Mouse (Mus musculus): Measurements from ENCODE around the gene Tjap1. TPM values are rescaled to one million over a fixed set of nuclear protein-coding genes. Genes with fewer than 3 reads are reported as not detected.

Gene Tjap1
- polyA plus RNA-seq, 1 experiment from 2014 or later, result 29.3 TPM

DNA sequence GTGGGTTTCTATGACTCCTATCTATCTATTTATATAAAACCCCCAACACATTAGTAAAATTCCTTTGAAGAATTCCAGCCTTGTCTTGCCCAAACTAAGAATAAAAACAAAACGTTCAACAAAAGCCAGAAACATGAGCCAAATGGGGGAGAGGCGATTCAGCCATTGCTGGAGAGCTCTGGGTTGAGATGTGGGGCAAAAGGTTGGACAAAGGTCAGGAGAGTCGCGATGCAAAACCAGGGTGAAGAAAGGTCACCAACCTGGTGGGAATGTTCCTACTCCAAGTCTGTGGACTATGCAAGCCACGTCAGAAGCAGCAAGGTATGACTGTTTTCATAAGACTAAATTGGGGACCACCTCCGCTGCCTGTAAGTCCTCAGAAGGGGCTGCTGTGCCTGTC is 37.7 kb upstream of the Tjap1 start:
- Histone ChIP-seq H3K4me2 (replicated peaks; ENCODE audit: low read depth) (no peak overlapping the region), H3K9ac (ENCODE audit: low read depth, low read length) (no peak overlapping the region), H3K4me1 (replicated peaks; ENCODE audit: control insufficient read depth, insufficient read depth, low read length) (peaks cover 6% of the 10 kb centered on the region), H3K36me3 (ENCODE audit: control insufficient read depth, insufficient read depth) (peaks cover 20% of the 10 kb centered on the region; the same call in 1 of the 2 replicates), H3K27me3 (replicated peaks; ENCODE audit: control insufficient read depth, insufficient read depth, low read length) (no peaks in the 10 kb centered on the region), H3K9me3 (ENCODE audit: control insufficient read depth) (no peaks in the 10 kb centered on the region), H3K4me3 (ENCODE audit: low read depth, low read length) (no peak overlapping the region), H3K27ac (ENCODE audit: low read depth, low read length) (no peak overlapping the region)
- no peak for ATAC-seq
- 71% methylated on average over 6 of the region's 6 CpGs for WGBS
- no peak for TF ChIP-seq CTCF (IDR thresholded peaks at IDR 0.05; ENCODE audit: low read depth)

DNA sequence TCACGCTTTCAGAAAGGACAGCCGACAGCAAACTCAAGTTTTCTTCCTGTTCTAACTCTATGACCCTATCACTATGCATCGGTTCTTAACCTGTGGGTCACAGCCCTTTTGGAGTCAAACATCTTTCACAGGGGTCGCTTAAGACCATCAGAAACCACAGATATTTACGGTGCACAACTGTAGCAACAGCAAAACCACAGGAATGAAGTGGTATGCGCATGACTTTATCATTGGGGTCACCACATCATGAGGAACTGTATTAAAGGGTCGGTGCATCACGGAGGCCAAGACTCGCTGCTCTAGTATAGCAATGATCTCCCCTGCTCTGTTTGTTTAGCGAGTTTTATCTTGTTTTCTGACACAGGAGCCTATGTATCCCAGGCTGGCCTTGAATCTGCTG is 33.0 kb upstream of the Tjap1 start:
- no peak overlapping the region for H3K9ac ChIP-seq (ENCODE audit: low read depth, low read length)
- H3K4me2 ChIP-seq (replicated peaks; ENCODE audit: low read depth), result no peak overlapping the region
- peaks cover 3% of the 10 kb centered on the region for H3K36me3 ChIP-seq (ENCODE audit: control insufficient read depth, insufficient read depth)
- H3K27ac ChIP-seq (ENCODE audit: low read depth, low read length), result no peak overlapping the region
- H3K4me3 ChIP-seq (ENCODE audit: low read depth, low read length), result no peak overlapping the region
- no peak for TF ChIP-seq CTCF (IDR thresholded peaks at IDR 0.05; ENCODE audit: low read depth)
- ATAC-seq, result no peak
- no peaks in the 10 kb centered on the region for H3K4me1 ChIP-seq (replicated peaks; ENCODE audit: control insufficient read depth, insufficient read depth, low read length)
- 86% methylated on average over 10 of the region's 10 CpGs for WGBS
- no peaks in the 10 kb centered on the region for H3K27me3 ChIP-seq (replicated peaks; ENCODE audit: control insufficient read depth, insufficient read depth, low read length)
- no peaks in the 10 kb centered on the region for H3K9me3 ChIP-seq (ENCODE audit: control insufficient read depth)

DNA sequence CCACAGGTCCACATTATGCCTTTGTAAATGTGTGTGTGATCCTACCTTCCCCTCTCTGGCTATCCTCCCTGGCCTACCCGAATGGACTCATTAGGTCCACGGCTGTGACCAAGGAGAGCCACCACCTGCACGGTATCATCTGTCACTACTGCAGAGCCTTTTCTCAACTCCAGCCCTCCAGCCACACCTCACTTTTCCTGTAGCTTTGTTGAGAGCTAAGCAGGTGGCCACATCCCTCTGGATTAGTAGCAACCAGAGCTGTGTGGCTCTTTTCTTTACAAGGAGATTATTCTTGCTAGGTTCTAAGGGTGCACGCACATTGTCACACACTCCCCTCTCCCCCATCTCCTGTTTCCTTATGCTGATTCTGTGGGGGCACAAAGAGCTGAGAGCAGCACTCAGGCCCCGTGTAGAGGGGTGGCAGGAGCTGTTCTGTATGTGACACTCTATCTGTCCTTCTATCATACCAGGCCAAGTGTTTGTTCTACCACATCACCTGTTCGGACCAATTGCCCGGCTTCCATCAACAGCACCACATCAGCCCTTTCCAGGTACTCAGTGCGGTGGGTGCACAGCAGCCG is 30.4 kb upstream of the Tjap1 start:
- H3K9ac ChIP-seq (ENCODE audit: low read depth, low read length), result no peak overlapping the region
- H3K4me2 ChIP-seq (replicated peaks; ENCODE audit: low read depth), result no peak overlapping the region
- H3K4me1 ChIP-seq (replicated peaks; ENCODE audit: control insufficient read depth, insufficient read depth, low read length), result no peaks in the 10 kb centered on the region
- H3K9me3 ChIP-seq (ENCODE audit: control insufficient read depth), result no peaks in the 10 kb centered on the region
- WGBS, result 86% methylated on average over 9 of the region's 9 CpGs
- H3K36me3 ChIP-seq (ENCODE audit: control insufficient read depth, insufficient read depth), result peaks cover 12% of the 10 kb centered on the region
- ATAC-seq, result no peak
- H3K27ac ChIP-seq (ENCODE audit: low read depth, low read length), result no peak overlapping the region
- no peak overlapping the region for H3K4me3 ChIP-seq (ENCODE audit: low read depth, low read length)
- TF ChIP-seq CTCF (IDR thresholded peaks at IDR 0.05; ENCODE audit: low read depth), result no peak
- H3K27me3 ChIP-seq (replicated peaks; ENCODE audit: control insufficient read depth, insufficient read depth, low read length), result no peaks in the 10 kb centered on the region

DNA sequence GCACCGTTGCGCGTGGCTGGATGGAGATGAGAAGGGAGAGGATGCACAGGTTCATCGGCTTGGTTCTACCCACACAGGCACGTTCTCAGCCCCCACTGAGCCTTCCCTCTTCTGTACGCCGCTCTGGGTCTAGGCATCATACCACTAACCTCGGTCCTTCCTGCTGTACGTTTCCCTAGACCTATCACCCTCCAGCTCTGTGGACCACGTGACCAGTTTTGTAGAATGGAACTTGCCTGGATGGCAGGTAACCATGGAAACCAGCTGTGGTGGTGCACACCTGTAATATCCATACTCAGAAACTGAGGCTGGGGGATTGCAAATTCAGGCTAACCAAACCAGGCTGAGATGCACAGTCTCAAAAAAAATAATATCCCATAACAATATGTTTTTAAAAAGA is 27.7 kb upstream of the Tjap1 start:
- H3K4me1 ChIP-seq (replicated peaks; ENCODE audit: control insufficient read depth, insufficient read depth, low read length), result no peaks in the 10 kb centered on the region
- no peaks in the 10 kb centered on the region for H3K27me3 ChIP-seq (replicated peaks; ENCODE audit: control insufficient read depth, insufficient read depth, low read length)
- no peaks in the 10 kb centered on the region for H3K9me3 ChIP-seq (ENCODE audit: control insufficient read depth)
- no peak for TF ChIP-seq CTCF (IDR thresholded peaks at IDR 0.05; ENCODE audit: low read depth)
- H3K4me2 ChIP-seq (replicated peaks; ENCODE audit: low read depth), result no peak overlapping the region
- no peak overlapping the region for H3K9ac ChIP-seq (ENCODE audit: low read depth, low read length)
- ATAC-seq, result no peak
- no peak overlapping the region for H3K27ac ChIP-seq (ENCODE audit: low read depth, low read length)
- no peak overlapping the region for H3K4me3 ChIP-seq (ENCODE audit: low read depth, low read length)
- 83% methylated on average over 10 of the region's 10 CpGs for WGBS
- H3K36me3 ChIP-seq (ENCODE audit: control insufficient read depth, insufficient read depth), result peaks cover 25% of the 10 kb centered on the region

DNA sequence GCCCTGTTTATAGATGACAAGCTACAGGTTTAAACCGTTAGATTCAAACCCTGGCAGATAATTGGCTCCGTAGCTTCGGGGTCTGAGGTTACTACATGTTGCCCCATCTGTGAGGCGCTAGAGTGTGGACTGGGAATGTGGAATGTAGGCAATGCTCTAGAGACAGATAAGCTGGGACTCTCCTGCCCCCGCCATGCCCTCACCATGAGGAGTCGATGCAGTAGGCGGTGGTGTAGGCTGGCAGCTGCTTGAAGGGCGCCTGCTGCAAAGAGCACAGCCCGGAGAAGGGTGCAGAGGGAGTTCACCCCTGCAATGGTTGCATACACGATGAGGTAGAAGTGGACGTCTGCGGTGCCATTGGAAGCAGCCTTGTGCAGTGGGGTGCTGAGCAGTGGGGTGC is 27.0 kb upstream of the Tjap1 start:
- Histone ChIP-seq H3K27ac (ENCODE audit: low read depth, low read length) (no peak overlapping the region), H3K4me1 (replicated peaks; ENCODE audit: control insufficient read depth, insufficient read depth, low read length) (no peaks in the 10 kb centered on the region), H3K9me3 (ENCODE audit: control insufficient read depth) (no peaks in the 10 kb centered on the region), H3K27me3 (replicated peaks; ENCODE audit: control insufficient read depth, insufficient read depth, low read length) (no peaks in the 10 kb centered on the region), H3K9ac (ENCODE audit: low read depth, low read length) (no peak overlapping the region), H3K36me3 (ENCODE audit: control insufficient read depth, insufficient read depth) (peaks cover 32% of the 10 kb centered on the region), H3K4me2 (replicated peaks; ENCODE audit: low read depth) (no peak overlapping the region), H3K4me3 (ENCODE audit: low read depth, low read length) (no peak overlapping the region)
- TF ChIP-seq CTCF (IDR thresholded peaks at IDR 0.05; ENCODE audit: low read depth), result no peak
- 86% methylated on average over 12 of the region's 12 CpGs for WGBS
- ATAC-seq, result no peak

DNA sequence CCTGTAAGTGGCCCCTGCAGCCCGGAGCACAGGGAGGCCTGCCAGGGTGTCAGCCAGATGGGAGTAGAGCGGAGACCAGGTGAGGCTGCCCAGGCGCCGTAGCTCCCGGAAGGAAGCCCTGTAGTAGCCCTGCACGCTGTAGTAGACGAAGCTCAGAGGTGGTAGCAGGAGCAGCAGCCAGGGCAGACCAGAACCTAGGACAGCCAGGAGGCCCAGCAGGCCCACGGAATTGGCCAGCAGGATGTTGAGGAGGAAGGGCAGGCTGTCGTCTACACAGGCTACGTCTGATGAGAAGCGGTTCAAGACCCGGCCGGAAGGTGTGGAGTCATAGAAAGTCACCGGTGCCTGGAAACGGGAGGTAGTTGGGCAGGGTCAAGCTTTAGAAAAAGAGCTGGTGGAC is 24.1 kb upstream of the Tjap1 start:
- H3K4me2 ChIP-seq (replicated peaks; ENCODE audit: low read depth), result no peak overlapping the region
- no peaks in the 10 kb centered on the region for H3K4me1 ChIP-seq (replicated peaks; ENCODE audit: control insufficient read depth, insufficient read depth, low read length)
- ATAC-seq, result no peak
- no peak overlapping the region for H3K9ac ChIP-seq (ENCODE audit: low read depth, low read length)
- no peak overlapping the region for H3K4me3 ChIP-seq (ENCODE audit: low read depth, low read length)
- TF ChIP-seq CTCF (IDR thresholded peaks at IDR 0.05; ENCODE audit: low read depth), result no peak
- H3K27ac ChIP-seq (ENCODE audit: low read depth, low read length), result no peak overlapping the region
- H3K9me3 ChIP-seq (ENCODE audit: control insufficient read depth), result no peaks in the 10 kb centered on the region
- peaks cover 45% of the 10 kb centered on the region; the same call in 1 of the 2 replicates for H3K36me3 ChIP-seq (ENCODE audit: control insufficient read depth, insufficient read depth)
- WGBS, result 91% methylated on average over 15 of the region's 15 CpGs
- H3K27me3 ChIP-seq (replicated peaks; ENCODE audit: control insufficient read depth, insufficient read depth, low read length), result no peaks in the 10 kb centered on the region

DNA sequence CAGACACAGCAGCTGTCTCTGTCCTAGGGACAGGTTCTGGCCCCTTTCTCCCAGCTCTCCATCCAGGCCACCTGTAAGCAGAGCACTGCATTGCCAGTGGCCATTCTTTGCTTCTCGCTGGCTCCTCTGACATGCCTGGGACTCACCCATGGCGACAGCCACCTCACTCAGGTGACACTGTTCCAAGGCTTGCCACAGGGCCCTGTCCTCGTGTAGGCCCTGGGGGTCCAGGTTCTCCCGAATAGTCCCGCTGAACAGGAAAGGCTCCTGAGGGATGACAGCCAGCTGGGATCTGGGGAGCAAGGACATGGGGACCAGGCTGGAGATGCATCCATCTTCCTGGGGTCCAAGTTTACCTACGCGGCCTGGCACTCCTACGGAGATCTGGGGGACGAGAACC is 21.4 kb upstream of the Tjap1 start:
- ATAC-seq, result no peak
- Histone ChIP-seq H3K4me1 (replicated peaks; ENCODE audit: control insufficient read depth, insufficient read depth, low read length) (no peaks in the 10 kb centered on the region), H3K36me3 (ENCODE audit: control insufficient read depth, insufficient read depth) (peaks cover 36% of the 10 kb centered on the region; the same call in 1 of the 2 replicates), H3K27me3 (replicated peaks; ENCODE audit: control insufficient read depth, insufficient read depth, low read length) (no peaks in the 10 kb centered on the region), H3K9me3 (ENCODE audit: control insufficient read depth) (no peaks in the 10 kb centered on the region), H3K27ac (ENCODE audit: low read depth, low read length) (no peak overlapping the region), H3K4me3 (ENCODE audit: low read depth, low read length) (no peak overlapping the region), H3K9ac (ENCODE audit: low read depth, low read length) (no peak overlapping the region), H3K4me2 (replicated peaks; ENCODE audit: low read depth) (no peak overlapping the region)
- no peak for TF ChIP-seq CTCF (IDR thresholded peaks at IDR 0.05; ENCODE audit: low read depth)
- 93% methylated on average over 9 of the region's 9 CpGs for WGBS
